Mouse (Mus musculus) small intestine, adult 2 months (tissue): Measurements from ENCODE around the gene Lair1.

Experiments
- CTCF ChIP-seq: fragments of 200-500 bp; IDR thresholded peaks from 2 replicates; pipeline ENCODE4 v1.5.1; 2012; ENCODE audit warnings: low read depth, mild to moderate bottlenecking, control low read depth, inconsistent platforms, low read length, moderate library complexity, mixed read lengths; ENCODE audit not compliant: insufficient replicate concordance, insufficient read length; ENCODE audit errors: extremely low read depth
- POLR2A ChIP-seq: fragments of 200-500 bp; IDR thresholded peaks from 2 replicates; pipeline ENCODE4 v1.6.1; 2012; ENCODE audit warnings: low read depth, mild to moderate bottlenecking, control low read depth, inconsistent platforms, low read length, moderate library complexity

DNA sequence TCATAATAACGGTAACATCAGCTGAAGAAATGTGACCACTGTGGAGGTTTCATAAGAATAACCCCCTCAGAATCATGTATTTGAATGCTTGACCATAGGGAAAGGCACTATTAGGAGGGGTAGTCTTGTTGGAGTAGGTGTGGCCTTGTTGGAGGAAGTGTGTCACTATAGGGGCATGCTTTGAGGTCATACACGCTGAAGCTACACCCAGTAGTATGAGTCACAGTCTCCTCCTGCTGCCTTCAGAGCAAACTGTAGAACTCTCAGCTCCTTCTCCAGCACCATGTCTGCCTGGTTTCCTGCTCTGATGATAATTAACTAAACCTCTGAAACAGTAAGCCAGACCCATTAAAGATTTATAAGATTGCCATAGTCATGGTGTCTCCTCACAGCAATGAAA, 35.8 kb upstream of the Lair1 start:
- TF ChIP-seq CTCF (no peak), POLR2A (no peak)
